Mouse (Mus musculus) urinary bladder, adult 2 months (tissue): ENCODE results near the gene Stk16. TPM values are rescaled to one million over a fixed set of nuclear protein-coding genes. Genes with fewer than 3 reads are reported as not detected.

Source experiments
- polyA plus RNA-seq: library from polyadenylated mRNA; depleted of rRNA; stranded (reverse); fragments of >200 nt; gene quantifications from 2 replicates; pipeline ENCODE4 v1.2.3, GENCODE M21; 2012; rRNA removed

Gene Stk16
- polyA plus RNA-seq, 1 experiment: 188 TPM

Other genes with a start within 250 kb of the Stk16 start
- 3.4 and 4.3 TPM in 2 replicates for gene Nhej1, start 85.6 kb upstream of the Stk16 start, polyA plus RNA-seq
- gene Slc23a3, start 76.9 kb upstream of the Stk16 start, polyA plus RNA-seq: 0.91 and 1.2 TPM in 2 replicates
- gene Cnppd1, start 68.1 kb upstream of the Stk16 start, polyA plus RNA-seq: 50.8 and 51.7 TPM in 2 replicates
- gene Retreg2, start 68.1 kb upstream of the Stk16 start, polyA plus RNA-seq: 60.5 and 61.5 TPM in 2 replicates
- gene Zfand2b, start 42.2 kb upstream of the Stk16 start, polyA plus RNA-seq: 37.7 and 45.2 TPM in 2 replicates
- gene Abcb6, start 30.4 kb upstream of the Stk16 start, polyA plus RNA-seq: 11.2 and 13.4 TPM in 2 replicates
- 33.5 and 39.1 TPM in 2 replicates for gene Ankzf1, start 18.7 kb upstream of the Stk16 start, polyA plus RNA-seq
- gene Atg9a, start 18.6 kb upstream of the Stk16 start, polyA plus RNA-seq: 30.4 and 36.3 TPM in 2 replicates
- gene Glb1l, start within 50 bp of the Stk16 start, polyA plus RNA-seq: 28.9 and 33.6 TPM in 2 replicates
- gene Tuba4a, start 9.0 kb downstream of the Stk16 start, polyA plus RNA-seq: 29.2 and 60.9 TPM in 2 replicates
- gene A630095N17Rik, start 21.3 kb downstream of the Stk16 start, polyA plus RNA-seq: not detected in 2 replicates
- 34.6 and 37.8 TPM in 2 replicates for gene Dnajb2, start 25.6 kb downstream of the Stk16 start, polyA plus RNA-seq
- 0.40 and 0.65 TPM in 2 replicates for gene Ptprn, start 53.7 kb downstream of the Stk16 start, polyA plus RNA-seq
- gene Resp18, start 67.6 kb downstream of the Stk16 start, polyA plus RNA-seq: 0.31 and 0.52 TPM in 2 replicates
- 106 and 124 TPM in 2 replicates for gene Dnpep, start 107.2 kb downstream of the Stk16 start, polyA plus RNA-seq
- 1,825 and 2,682 TPM in 2 replicates for gene Des, start 149.5 kb downstream of the Stk16 start, polyA plus RNA-seq
- gene Speg, start 164.5 kb downstream of the Stk16 start, polyA plus RNA-seq: 91.1 and 102 TPM in 2 replicates
- gene Gmppa, start 225.1 kb downstream of the Stk16 start, polyA plus RNA-seq: 140 and 188 TPM in 2 replicates
- 0.03 and 0.06 TPM in 2 replicates for gene Asic4, start 239.6 kb downstream of the Stk16 start, polyA plus RNA-seq